Mouse (Mus musculus) embryo, embryonic 10.5 days (tissue): ENCODE measurements at regions not wholly inside any gene's neighbourhood (a gene's known extent, or its start where the extent isn't known, plus 50 kb on each side); places are given as distances from the start of the nearest gene placed in this dataset.

Experiments
- DNase-seq: peaks from one replicate; pipeline ENCODE4 v3.0.0-alpha.2; 2015; ENCODE audit warnings: low spot score

GRCm38 (mm10) chr13:29136231-29136630 is 182.7 kb upstream of the Sox4 start:
- no peak for DNase-seq

GRCm38 (mm10) chr13:29127499-29127898 is 174.0 kb upstream of the Sox4 start:
- no peak for DNase-seq

GRCm38 (mm10) chr13:29123477-29123876 is 170.0 kb upstream of the Sox4 start:
- no peak for DNase-seq

GRCm38 (mm10) chr13:29121121-29121520 is 167.6 kb upstream of the Sox4 start:
- no peak for DNase-seq

GRCm38 (mm10) chr13:29119357-29119756 is 165.8 kb upstream of the Sox4 start:
- no peak for DNase-seq

- DNase-seq, result no peak
Observed at GRCm38 (mm10) chr13:29114998-29115495, 161.5 kb upstream of the Sox4 start.

GRCm38 (mm10) chr13:29110127-29110526 is 156.6 kb upstream of the Sox4 start:
- DNase-seq, result no peak

GRCm38 (mm10) chr13:29109064-29109856 is 155.7 kb upstream of the Sox4 start:
- no peak for DNase-seq

GRCm38 (mm10) chr13:29108214-29108613 is 154.7 kb upstream of the Sox4 start:
- DNase-seq, result no peak

- DNase-seq, result no peak
Observed at GRCm38 (mm10) chr13:29092166-29092565, 138.7 kb upstream of the Sox4 start.

- no peak for DNase-seq
Observed at GRCm38 (mm10) chr13:29086854-29087253, 133.3 kb upstream of the Sox4 start.

GRCm38 (mm10) chr13:29081064-29081463 is 127.6 kb upstream of the Sox4 start:
- peak; percentile 12 for DNase-seq

- DNase-seq, result no peak
Observed at GRCm38 (mm10) chr13:29079841-29080240, 126.3 kb upstream of the Sox4 start.

GRCm38 (mm10) chr13:29073630-29074029 is 120.1 kb upstream of the Sox4 start:
- DNase-seq, result no peak

- DNase-seq, result no peak
Observed at GRCm38 (mm10) chr13:29063924-29064323, 110.4 kb upstream of the Sox4 start.

GRCm38 (mm10) chr13:29058685-29059084 is 105.2 kb upstream of the Sox4 start:
- DNase-seq, result no peak

GRCm38 (mm10) chr13:29049730-29050129 is 96.2 kb upstream of the Sox4 start:
- DNase-seq, result peak; percentile 50

- no peak for DNase-seq
Observed at GRCm38 (mm10) chr13:29048990-29049576, 95.6 kb upstream of the Sox4 start.

- DNase-seq, result no peak
Observed at GRCm38 (mm10) chr13:29044655-29045054, 91.1 kb upstream of the Sox4 start.

GRCm38 (mm10) chr13:29040331-29040730 is 86.8 kb upstream of the Sox4 start:
- DNase-seq, result no peak

- DNase-seq, result peak; percentile 31
Observed at GRCm38 (mm10) chr13:29034904-29035303, 81.4 kb upstream of the Sox4 start.

GRCm38 (mm10) chr13:29034444-29034843 is 80.9 kb upstream of the Sox4 start:
- DNase-seq, result no peak

- no peak for DNase-seq
Observed at GRCm38 (mm10) chr13:29027146-29027545, 73.6 kb upstream of the Sox4 start.

GRCm38 (mm10) chr13:29023486-29023885 is 70.0 kb upstream of the Sox4 start:
- no peak for DNase-seq
